Mouse (Mus musculus): ENCODE measurements around the gene Btnl10. TPM values are rescaled to one million over a fixed set of nuclear protein-coding genes. Genes with fewer than 3 reads are reported as not detected.

The Btnl10 gene
- 0.16 and 0.41 TPM in 2 replicates for polyA plus RNA-seq (2015; fragmentation: Nextera tagmentation; extraction: Ambion mirVana)

- no peak for ATAC-seq (ENCODE audit: extremely low read depth, insufficient number of reproducible peaks, low FRiP score, low TSS enrichment)
- H3K27ac ChIP-seq (replicated peaks): no peak within 1 kb of the TSS
- H3K9me3 ChIP-seq: no peaks in the 10 kb centered on the region
- no peak within 1 kb of the TSS; the same call in 1 of the 2 replicates for H3K9ac ChIP-seq
- WGBS: 72% methylated on average over 12 of the region's 12 CpGs
- peaks cover 14% of the 10 kb centered on the region for H3K4me1 ChIP-seq
- H3K36me3 ChIP-seq: no peaks in the 10 kb centered on the region
- peaks cover 16% of the 10 kb centered on the region for H3K27me3 ChIP-seq (replicated peaks)
- H3K4me3 ChIP-seq: no peak within 1 kb of the TSS
- H3K4me2 ChIP-seq: no peak within 1 kb of the TSS
Observed at GRCm38 (mm10) chr11:58917745-58918366, at the start of gene Btnl10. Gene Btnl10, plus strand, starts transcription at chr11:58917908.

DNA sequence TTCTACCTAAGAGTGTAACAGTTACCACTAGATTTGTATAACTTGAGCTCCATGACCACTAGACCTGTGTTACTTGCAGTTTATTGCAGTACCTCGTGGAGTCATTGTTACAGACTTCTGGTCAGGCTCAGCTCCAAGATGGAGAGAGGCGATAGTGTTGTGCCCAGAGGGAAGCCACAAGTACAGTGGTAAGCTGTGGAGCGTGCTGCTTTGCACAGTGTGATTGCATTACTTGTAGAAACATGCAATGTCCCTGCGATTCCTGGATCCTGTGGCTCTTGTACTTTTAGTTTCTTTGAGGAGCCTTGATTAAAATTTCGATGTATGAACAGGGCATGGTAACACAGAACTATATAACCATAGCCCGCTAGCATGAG is 49.8 kb upstream of the Btnl10 start:
- Histone ChIP-seq H3K4me2 (peak overlapping the region; percentile 89), H3K9ac (peak overlapping the region; percentile 82; the same call in 1 of the 2 replicates), H3K4me1 (peaks cover 11% of the 10 kb centered on the region), H3K4me3 (peak overlapping the region; percentile 72), H3K36me3 (peaks cover 33% of the 10 kb centered on the region), H3K27ac (replicated peaks) (no peak overlapping the region), H3K9me3 (peaks cover 3% of the 10 kb centered on the region; the same call in 1 of the 2 replicates), H3K27me3 (replicated peaks) (no peaks in the 10 kb centered on the region)
- no peak for ATAC-seq (ENCODE audit: extremely low read depth, insufficient number of reproducible peaks, low FRiP score, low TSS enrichment)
- 84% methylated on average over 6 of the region's 6 CpGs for WGBS

- no peaks in the 10 kb centered on the region for H3K27me3 ChIP-seq (replicated peaks)
- peaks cover 11% of the 10 kb centered on the region for H3K4me1 ChIP-seq
- no peak overlapping the region for H3K27ac ChIP-seq (replicated peaks)
- ATAC-seq (ENCODE audit: extremely low read depth, insufficient number of reproducible peaks, low FRiP score, low TSS enrichment): no peak
- WGBS: 76% methylated on average over 4 of the region's 4 CpGs
- H3K9ac ChIP-seq: no peak overlapping the region
- no peaks in the 10 kb centered on the region for H3K9me3 ChIP-seq
- peaks cover 48% of the 10 kb centered on the region for H3K36me3 ChIP-seq
- H3K4me2 ChIP-seq: no peak overlapping the region
- no peak overlapping the region for H3K4me3 ChIP-seq
Observed at GRCm38 (mm10) chr11:58870961-58871360, 46.7 kb upstream of the Btnl10 start.

- Histone ChIP-seq H3K4me1 (no peaks in the 10 kb centered on the region), H3K4me3 (no peak overlapping the region), H3K9ac (no peak overlapping the region), H3K4me2 (no peak overlapping the region), H3K36me3 (peaks cover 53% of the 10 kb centered on the region), H3K27ac (replicated peaks) (no peak overlapping the region), H3K9me3 (no peaks in the 10 kb centered on the region), H3K27me3 (replicated peaks) (no peaks in the 10 kb centered on the region)
- no peak for ATAC-seq (ENCODE audit: extremely low read depth, insufficient number of reproducible peaks, low FRiP score, low TSS enrichment)
- 81% methylated on average over 8 of the region's 8 CpGs for WGBS
Observed at GRCm38 (mm10) chr11:58883756-58884155, 34.0 kb upstream of the Btnl10 start.

DNA sequence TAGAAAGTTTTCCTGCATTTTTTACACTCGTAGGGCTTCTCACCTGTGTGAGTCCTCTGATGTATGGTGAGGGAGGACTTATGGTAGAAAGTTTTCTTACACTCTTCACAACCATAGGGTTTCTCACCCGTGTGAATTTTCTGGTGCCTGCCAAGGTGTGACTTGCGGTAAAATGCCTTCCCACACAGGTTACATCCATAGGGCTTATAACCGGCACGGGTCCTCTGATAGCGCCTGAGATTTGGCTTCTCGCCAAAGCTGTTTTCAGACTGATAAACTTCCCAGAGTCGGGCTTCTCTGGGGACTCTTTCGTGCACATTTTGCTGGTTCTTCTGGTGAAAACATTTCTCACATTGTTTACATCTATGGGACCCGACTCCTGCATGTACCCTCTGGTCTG is 27.2 kb upstream of the Btnl10 start:
- no peaks in the 10 kb centered on the region for H3K9me3 ChIP-seq
- no peaks in the 10 kb centered on the region for H3K27me3 ChIP-seq (replicated peaks)
- WGBS: 83% methylated on average over 10 of the region's 10 CpGs
- ATAC-seq (ENCODE audit: extremely low read depth, insufficient number of reproducible peaks, low FRiP score, low TSS enrichment): no peak
- H3K36me3 ChIP-seq: peaks cover 68% of the 10 kb centered on the region
- no peak overlapping the region for H3K4me2 ChIP-seq
- H3K4me3 ChIP-seq: no peak overlapping the region
- H3K4me1 ChIP-seq: no peaks in the 10 kb centered on the region
- no peak overlapping the region for H3K9ac ChIP-seq
- H3K27ac ChIP-seq (replicated peaks): no peak overlapping the region

GRCm38 (mm10) chr11:58894456-58894855 is 23.3 kb upstream of the Btnl10 start:
- H3K4me2 ChIP-seq: no peak overlapping the region
- no peak overlapping the region for H3K9ac ChIP-seq
- peaks cover 81% of the 10 kb centered on the region for H3K36me3 ChIP-seq
- no peaks in the 10 kb centered on the region for H3K4me1 ChIP-seq
- no peak for ATAC-seq (ENCODE audit: extremely low read depth, insufficient number of reproducible peaks, low FRiP score, low TSS enrichment)
- no peaks in the 10 kb centered on the region for H3K27me3 ChIP-seq (replicated peaks)
- no peaks in the 10 kb centered on the region for H3K9me3 ChIP-seq
- no peak overlapping the region for H3K4me3 ChIP-seq
- H3K27ac ChIP-seq (replicated peaks): no peak overlapping the region
- WGBS: 86% methylated on average over 6 of the region's 6 CpGs

DNA sequence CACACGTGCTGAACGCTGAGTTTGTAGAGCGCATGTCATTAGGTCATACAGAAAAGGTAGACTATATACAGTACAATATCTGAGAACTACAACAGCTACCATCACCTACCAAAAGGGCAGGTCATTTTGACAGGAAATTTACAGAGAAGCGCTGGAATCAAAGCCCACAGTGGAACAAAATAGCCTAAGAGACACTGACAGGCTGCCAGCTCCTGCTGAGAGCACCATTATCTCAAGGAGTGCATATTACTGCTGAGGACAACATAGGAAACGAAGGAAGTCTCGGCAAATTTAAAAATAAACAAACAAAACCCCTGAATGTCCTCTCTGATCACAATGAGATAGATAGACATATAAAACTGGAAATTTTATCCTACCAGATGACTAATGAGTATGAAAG is 20.2 kb upstream of the Btnl10 start:
- Histone ChIP-seq H3K9ac (no peak overlapping the region), H3K27ac (replicated peaks) (no peak overlapping the region), H3K36me3 (peaks cover 79% of the 10 kb centered on the region), H3K4me1 (peaks cover 5% of the 10 kb centered on the region), H3K9me3 (no peaks in the 10 kb centered on the region), H3K4me2 (no peak overlapping the region), H3K27me3 (replicated peaks) (no peaks in the 10 kb centered on the region), H3K4me3 (no peak overlapping the region)
- ATAC-seq (ENCODE audit: extremely low read depth, insufficient number of reproducible peaks, low FRiP score, low TSS enrichment): no peak
- WGBS: 84% methylated on average over 6 of the region's 6 CpGs

DNA sequence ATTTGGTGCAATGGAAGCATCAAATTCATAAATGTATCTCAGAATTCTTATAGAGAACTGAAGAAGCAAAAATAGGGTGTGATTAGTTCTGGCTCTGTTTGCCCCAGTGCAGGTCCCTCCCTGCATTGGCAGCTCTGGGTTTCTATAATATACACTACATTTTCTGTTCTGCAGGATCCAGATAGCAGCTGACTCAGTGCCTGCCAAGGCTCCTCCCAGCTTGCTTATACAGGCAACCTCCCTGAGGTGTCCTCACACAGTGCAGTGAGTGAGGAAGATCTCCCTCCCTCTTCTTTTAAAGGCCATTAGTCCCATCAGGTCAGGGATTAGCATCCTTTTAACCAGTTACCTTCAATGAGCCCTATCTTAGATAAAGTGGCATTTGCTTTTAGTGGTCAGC is 16.6 kb upstream of the Btnl10 start:
- Histone ChIP-seq H3K4me1 (peaks cover 14% of the 10 kb centered on the region), H3K36me3 (peaks cover 49% of the 10 kb centered on the region), H3K4me3 (no peak overlapping the region), H3K9me3 (no peaks in the 10 kb centered on the region), H3K9ac (no peak overlapping the region), H3K27ac (replicated peaks) (no peak overlapping the region), H3K4me2 (no peak overlapping the region), H3K27me3 (replicated peaks) (no peaks in the 10 kb centered on the region)
- no peak for ATAC-seq (ENCODE audit: extremely low read depth, insufficient number of reproducible peaks, low FRiP score, low TSS enrichment)

DNA sequence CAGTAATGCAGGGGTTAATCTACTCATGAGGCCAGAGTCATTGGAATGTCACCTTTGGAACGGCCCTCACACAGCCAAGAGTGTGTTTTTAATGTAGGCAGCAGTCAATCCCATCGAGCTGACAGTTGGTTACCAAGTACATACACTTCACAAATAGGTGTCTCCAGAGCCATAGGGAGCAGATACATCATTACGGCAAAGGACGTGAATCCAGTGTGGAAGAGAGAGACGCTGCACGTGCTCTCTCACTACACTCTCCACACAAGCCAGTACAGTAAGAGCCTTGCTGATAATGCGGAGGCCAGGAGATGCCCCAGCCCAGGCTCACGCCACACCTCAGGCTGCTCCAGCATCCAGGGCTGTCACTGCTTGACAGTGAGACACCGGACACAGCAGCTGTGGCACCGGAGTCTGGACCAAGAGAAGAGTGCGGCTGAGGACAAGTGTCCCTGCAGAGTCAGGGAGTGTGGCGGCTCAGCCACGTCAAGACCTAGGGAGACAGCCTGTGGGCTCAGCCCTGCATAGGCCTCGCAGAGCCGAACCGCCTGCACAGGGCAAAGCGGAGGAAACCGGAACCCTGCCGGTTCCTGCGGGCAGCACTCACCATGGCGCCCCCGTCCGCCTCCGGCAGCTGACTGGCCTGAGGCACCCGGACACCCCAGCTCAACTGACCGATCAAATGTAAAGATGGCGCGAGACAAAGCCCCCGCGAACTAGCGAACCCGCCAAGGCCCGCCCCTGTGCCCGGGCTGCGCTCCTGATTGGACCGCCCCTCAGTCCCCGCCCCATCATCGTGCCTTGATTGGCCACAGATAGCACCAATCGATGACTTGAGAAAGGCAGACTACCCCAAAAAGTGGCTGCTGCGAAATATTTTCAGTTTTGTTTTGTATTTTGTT is 13.9 kb upstream of the Btnl10 start, which contains the start of gene Zfp39:
Zfp39 (minus strand) TSS at position 715 of the 899 bp plus-strand sequence.
- WGBS: under 1% methylated on average over 40 of the region's 40 CpGs
- peak within 1 kb of the TSS; percentile 92 for H3K27ac ChIP-seq (replicated peaks)
- peak within 1 kb of the TSS; percentile 82 for H3K4me2 ChIP-seq
- no peaks in the 10 kb centered on the region for H3K9me3 ChIP-seq
- H3K4me3 ChIP-seq: peak within 1 kb of the TSS; percentile 77
- ATAC-seq (ENCODE audit: extremely low read depth, insufficient number of reproducible peaks, low FRiP score, low TSS enrichment): peak; percentile 92
- H3K36me3 ChIP-seq: peaks cover 27% of the 10 kb centered on the region
- peak within 1 kb of the TSS; percentile 89 for H3K9ac ChIP-seq
- peaks cover 14% of the 10 kb centered on the region for H3K4me1 ChIP-seq
- H3K27me3 ChIP-seq (replicated peaks): no peaks in the 10 kb centered on the region

DNA sequence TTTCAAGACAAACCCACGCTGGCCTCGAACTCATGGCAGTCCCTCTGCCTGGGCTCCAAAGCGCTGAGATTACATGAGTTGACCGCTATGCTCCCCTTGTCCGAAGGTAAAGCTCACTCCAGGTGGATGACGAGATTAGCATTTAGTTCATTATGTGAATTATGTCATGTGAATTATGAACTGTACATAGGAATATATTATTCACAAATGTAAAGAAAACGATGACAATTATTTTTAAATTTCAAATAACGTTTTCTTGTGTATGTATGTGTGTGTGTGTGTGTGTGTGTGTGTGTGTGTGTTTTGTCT is 13.3 kb upstream of the Btnl10 start:
- ATAC-seq (ENCODE audit: extremely low read depth, insufficient number of reproducible peaks, low FRiP score, low TSS enrichment): no peak
- 3% methylated on average over 8 of the region's 8 CpGs for WGBS
- H3K9ac ChIP-seq: peak overlapping the region; percentile 89
- no peaks in the 10 kb centered on the region for H3K9me3 ChIP-seq
- peak overlapping the region; percentile 82 for H3K4me2 ChIP-seq
- peaks cover 26% of the 10 kb centered on the region for H3K36me3 ChIP-seq
- no peaks in the 10 kb centered on the region for H3K27me3 ChIP-seq (replicated peaks)
- H3K4me1 ChIP-seq: peaks cover 14% of the 10 kb centered on the region
- H3K27ac ChIP-seq (replicated peaks): peak overlapping the region; percentile 92
- peak overlapping the region; percentile 77 for H3K4me3 ChIP-seq

DNA sequence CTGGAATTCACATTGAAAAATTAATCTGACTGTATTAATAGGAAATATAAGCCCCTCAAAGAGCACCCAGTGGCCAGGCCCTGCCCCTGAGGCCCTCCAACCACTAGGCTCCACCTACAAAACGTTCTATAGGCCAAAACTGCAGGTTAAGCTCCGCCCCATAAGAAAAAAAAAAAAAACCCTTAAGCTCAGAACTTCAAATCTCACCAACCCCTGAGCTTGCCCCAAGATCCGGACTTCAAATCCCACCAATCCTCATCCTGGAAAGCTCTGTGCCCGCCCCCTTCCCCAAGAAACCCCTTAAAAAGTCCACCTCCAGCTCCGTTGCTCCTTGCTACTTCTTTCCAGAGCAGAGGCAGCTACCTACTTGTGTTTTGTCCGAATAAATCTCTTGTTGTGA is 12.9 kb upstream of the Btnl10 start:
- WGBS: 42% methylated on average over 6 of the region's 6 CpGs
- H3K4me2 ChIP-seq: peak overlapping the region; percentile 82
- H3K4me1 ChIP-seq: peaks cover 14% of the 10 kb centered on the region
- H3K27ac ChIP-seq (replicated peaks): no peak overlapping the region
- H3K4me3 ChIP-seq: peak overlapping the region; percentile 77; the same call in 1 of the 2 replicates
- H3K9ac ChIP-seq: no peak overlapping the region
- no peak for ATAC-seq (ENCODE audit: extremely low read depth, insufficient number of reproducible peaks, low FRiP score, low TSS enrichment)
- H3K27me3 ChIP-seq (replicated peaks): no peaks in the 10 kb centered on the region
- H3K36me3 ChIP-seq: peaks cover 24% of the 10 kb centered on the region
- H3K9me3 ChIP-seq: no peaks in the 10 kb centered on the region

All from heart, embryonic 13.5 days (tissue).